Mouse (Mus musculus) kidney, embryonic 16.5 days (tissue): ENCODE measurements around the gene Pygo2. TPM values are rescaled to one million over a fixed set of nuclear protein-coding genes. Genes with fewer than 3 reads are reported as not detected.

Experiments
- ATAC-seq: fragments of 200-750 bp; cut with Nextera tagmentation; 2 replicates; pipeline ENCODE4 v1.8.0; 2017; ENCODE audit warnings: moderate TSS enrichment; ENCODE audit not compliant: low FRiP score, low TSS enrichment
- H3K27ac ChIP-seq: fragments of 300-500 bp; sonication (generic); 2 replicates; pipeline ENCODE4 v1.5.1; 2014; ENCODE audit warnings: low read length
- H3K27me3 ChIP-seq: fragments of 300-500 bp; sonication (generic); 2 replicates; pipeline ENCODE4 v1.6.1; 2014; ENCODE audit warnings: low read length, control low read depth, mixed read lengths; ENCODE audit not compliant: insufficient read depth
- H3K36me3 ChIP-seq: fragments of 300-500 bp; sonication (generic); 2 replicates; pipeline ENCODE4 v1.6.1; 2014; ENCODE audit warnings: low read length, control low read depth, mixed read lengths; ENCODE audit not compliant: insufficient read depth
- H3K4me1 ChIP-seq: fragments of 300-500 bp; sonication (generic); 2 replicates; pipeline ENCODE4 v1.6.1; 2014; ENCODE audit warnings: low read length, control low read depth, mixed read lengths; ENCODE audit not compliant: insufficient read depth
- H3K4me2 ChIP-seq: fragments of 300-500 bp; sonication (generic); replicated peaks from 2 replicates; pipeline ENCODE4 v1.6.1; 2014; ENCODE audit warnings: low read depth, low read length
- H3K4me3 ChIP-seq: fragments of 300-500 bp; sonication (generic); 2 replicates; pipeline ENCODE4 v1.5.1; 2014; ENCODE audit warnings: mild to moderate bottlenecking, low read length
- H3K9ac ChIP-seq: fragments of 300-500 bp; sonication (generic); replicated peaks from 2 replicates; pipeline ENCODE4 v1.6.1; 2014; ENCODE audit warnings: low read length
- H3K9me3 ChIP-seq: fragments of 300-500 bp; sonication (generic); 2 replicates; pipeline ENCODE4 v1.6.1; 2016; ENCODE audit warnings: low read length, control low read depth
- WGBS: fragments of 180-500 bp; shearing (Covaris S2); extraction: QIAGEN DNeasy Blood & Tissue Kit; methylation state at CpG from one replicate; pipeline ENCODE4 v1.1.7; 2014; 5-methylcytosine and 5-hydroxymethylcytosine counted together
- polyA plus RNA-seq: library from polyadenylated mRNA; unstranded; fragments of >200 nt; fragmentation: Nextera tagmentation; extraction: Ambion mirVana; gene quantifications from 2 replicates; pipeline ENCODE4 v1.2.1, GENCODE M21; 2015

Gene Pygo2
- polyA plus RNA-seq, 1 experiment from 2014 or later = 38.9 TPM

GRCm38 (mm10) chr3:89419571-89419970 is 10.4 kb upstream of the Pygo2 start:
- 1% methylated on average over 9 of the region's 9 CpGs for WGBS
- Histone ChIP-seq H3K27me3 (no peaks in the 10 kb centered on the region), H3K4me1 (peaks cover 49% of the 10 kb centered on the region), H3K9ac (peak overlapping the region; percentile 91), H3K4me2 (peak overlapping the region; percentile 88), H3K4me3 (peak overlapping the region; percentile 62), H3K27ac (peak overlapping the region; percentile 100), H3K9me3 (no peaks in the 10 kb centered on the region), H3K36me3 (peaks cover 20% of the 10 kb centered on the region)
- ATAC-seq = no peak

DNA sequence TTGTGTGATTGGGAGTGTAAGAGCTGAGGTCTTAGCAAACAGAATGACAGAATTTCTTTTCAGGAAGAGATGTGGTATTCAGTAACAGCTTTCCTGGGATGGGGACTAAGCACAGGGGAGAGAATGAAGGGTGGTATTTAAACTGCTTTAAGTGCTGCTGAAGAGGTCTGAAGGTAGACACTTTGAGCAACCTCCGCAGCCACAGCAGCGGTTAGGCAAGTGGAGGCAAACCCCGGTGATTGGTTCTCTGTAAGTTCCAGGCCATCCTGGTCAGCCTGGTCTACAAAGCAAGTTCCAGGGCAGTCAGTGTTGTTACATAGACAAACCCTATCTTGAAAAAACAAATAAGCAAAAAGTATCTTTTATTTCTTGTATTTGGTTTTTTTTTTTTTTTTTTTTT is 10.0 kb upstream of the Pygo2 start:
- no peak for ATAC-seq
- Histone ChIP-seq H3K9ac (peak overlapping the region; percentile 91), H3K4me2 (peak overlapping the region; percentile 88), H3K27me3 (no peaks in the 10 kb centered on the region), H3K4me3 (peak overlapping the region; percentile 62), H3K4me1 (peaks cover 53% of the 10 kb centered on the region), H3K36me3 (peaks cover 19% of the 10 kb centered on the region), H3K27ac (peak overlapping the region; percentile 100), H3K9me3 (no peaks in the 10 kb centered on the region)
- WGBS = 8% methylated on average over 3 of the region's 3 CpGs

DNA sequence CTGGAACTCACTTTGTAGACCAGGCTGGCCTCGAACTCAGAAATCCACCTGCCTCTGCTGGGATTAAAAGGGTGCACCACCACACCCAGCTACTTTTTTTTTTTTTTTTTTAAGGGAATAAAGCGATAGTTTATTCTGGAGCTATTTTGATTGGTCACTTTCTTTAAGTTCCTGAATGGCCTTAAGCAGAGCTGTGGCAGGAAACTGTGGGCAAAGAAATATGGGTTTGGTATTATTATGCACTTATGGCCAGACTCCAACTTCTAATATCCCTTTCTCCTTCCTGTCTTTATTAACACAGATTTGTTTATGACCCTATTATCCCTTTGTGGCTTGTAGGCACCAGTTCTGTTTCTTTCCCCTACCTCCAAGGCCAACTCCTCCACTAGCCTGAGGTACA is 9.6 kb upstream of the Pygo2 start:
- Histone ChIP-seq H3K27ac (peak overlapping the region; percentile 100), H3K27me3 (no peaks in the 10 kb centered on the region), H3K4me1 (peaks cover 56% of the 10 kb centered on the region), H3K9me3 (no peaks in the 10 kb centered on the region), H3K9ac (peak overlapping the region; percentile 56; the same call in 1 of the 2 replicates), H3K36me3 (peaks cover 17% of the 10 kb centered on the region), H3K4me3 (peak overlapping the region; percentile 65), H3K4me2 (peak overlapping the region; percentile 88)
- ATAC-seq = no peak
- 47% methylated on average over 2 of the region's 2 CpGs for WGBS

- ATAC-seq = peak; percentile 80
- Histone ChIP-seq H3K9ac (peak overlapping the region; percentile 77), H3K9me3 (no peaks in the 10 kb centered on the region), H3K4me1 (peaks cover 56% of the 10 kb centered on the region), H3K27ac (peak overlapping the region; percentile 100), H3K27me3 (no peaks in the 10 kb centered on the region), H3K4me3 (peak overlapping the region; percentile 65), H3K36me3 (peaks cover 15% of the 10 kb centered on the region), H3K4me2 (peak overlapping the region; percentile 88)
- 2% methylated on average over 11 of the region's 11 CpGs for WGBS
These were observed 8.8 kb upstream of the Pygo2 start for GRCm38 (mm10) chr3:89421002-89421774.

GRCm38 (mm10) chr3:89421810-89422473 is 8.1 kb upstream of the Pygo2 start:
- WGBS = 9% methylated on average over 22 of the region's 22 CpGs
- H3K9ac ChIP-seq = peak overlapping the region; percentile 77
- H3K27me3 ChIP-seq = no peaks in the 10 kb centered on the region
- peak overlapping the region; percentile 100 for H3K27ac ChIP-seq
- H3K4me3 ChIP-seq = peak overlapping the region; percentile 65
- H3K36me3 ChIP-seq = peaks cover 20% of the 10 kb centered on the region
- peaks cover 50% of the 10 kb centered on the region for H3K4me1 ChIP-seq
- ATAC-seq = no peak
- peak overlapping the region; percentile 88 for H3K4me2 ChIP-seq
- no peaks in the 10 kb centered on the region for H3K9me3 ChIP-seq

GRCm38 (mm10) chr3:89422556-89423205 is 7.3 kb upstream of the Pygo2 start:
- WGBS = 68% methylated on average over 6 of the region's 6 CpGs
- Histone ChIP-seq H3K27ac (no peak overlapping the region), H3K9ac (peak overlapping the region; percentile 77), H3K4me3 (peak overlapping the region; percentile 65), H3K36me3 (peaks cover 27% of the 10 kb centered on the region), H3K4me1 (peaks cover 46% of the 10 kb centered on the region), H3K27me3 (no peaks in the 10 kb centered on the region), H3K9me3 (no peaks in the 10 kb centered on the region), H3K4me2 (peak overlapping the region; percentile 88)
- no peak for ATAC-seq

GRCm38 (mm10) chr3:89424416-89425140 is 5.4 kb upstream of the Pygo2 start:
- H3K4me1 ChIP-seq = peaks cover 46% of the 10 kb centered on the region
- H3K9me3 ChIP-seq = no peaks in the 10 kb centered on the region
- no peak for ATAC-seq
- H3K27ac ChIP-seq = no peak overlapping the region
- H3K9ac ChIP-seq = no peak overlapping the region
- no peak overlapping the region for H3K4me2 ChIP-seq
- no peaks in the 10 kb centered on the region for H3K27me3 ChIP-seq
- peaks cover 31% of the 10 kb centered on the region for H3K36me3 ChIP-seq
- 54% methylated on average over 5 of the region's 5 CpGs for WGBS
- no peak overlapping the region for H3K4me3 ChIP-seq

DNA sequence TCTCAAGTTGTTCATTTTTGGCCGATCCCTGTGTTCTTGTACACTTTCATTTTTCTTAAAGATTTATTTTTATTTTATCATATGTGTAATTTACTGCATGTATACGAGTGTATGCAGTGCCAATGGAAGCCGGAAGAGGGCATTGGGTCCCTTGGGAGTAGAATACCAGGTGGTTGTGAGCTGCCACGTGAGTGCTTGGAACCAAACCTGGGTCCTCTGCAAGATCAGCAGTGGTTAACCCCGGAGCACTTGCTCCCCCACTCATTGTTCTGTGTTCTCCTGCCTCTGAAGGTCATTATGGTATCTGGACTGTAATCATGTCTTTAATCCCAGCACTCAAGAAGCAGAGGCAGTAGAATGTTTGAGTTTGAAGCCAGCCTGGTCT is 4.9 kb upstream of the Pygo2 start:
- Histone ChIP-seq H3K9me3 (no peaks in the 10 kb centered on the region), H3K36me3 (peaks cover 31% of the 10 kb centered on the region), H3K9ac (no peak overlapping the region), H3K4me2 (no peak overlapping the region), H3K27ac (no peak overlapping the region), H3K4me3 (no peak overlapping the region), H3K27me3 (no peaks in the 10 kb centered on the region), H3K4me1 (peaks cover 40% of the 10 kb centered on the region)
- 65% methylated on average over 5 of the region's 5 CpGs for WGBS
- ATAC-seq = no peak

DNA sequence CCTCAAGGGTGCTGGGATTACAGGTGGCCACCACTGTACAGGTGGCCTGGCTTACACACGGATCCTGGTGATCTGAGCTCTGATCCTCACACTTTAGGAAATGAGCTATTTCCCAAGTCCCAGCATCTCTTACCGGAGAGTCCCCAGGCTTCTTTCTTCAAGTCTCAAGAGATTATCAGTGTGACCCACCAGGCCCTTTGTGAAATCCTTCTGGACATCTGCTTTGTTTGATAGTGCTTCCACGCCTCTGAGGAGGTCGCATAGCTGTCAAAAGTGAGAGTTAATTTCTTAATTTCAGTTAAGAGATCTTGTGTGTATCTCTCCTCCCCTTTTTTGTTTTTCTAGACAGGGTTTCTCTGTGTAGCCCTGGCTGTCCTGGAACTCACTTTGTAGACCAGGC is 4.1 kb upstream of the Pygo2 start:
- no peak overlapping the region for H3K9ac ChIP-seq

More for the DNA sequence above, 4.1 kb upstream of the Pygo2 start:
- Histone ChIP-seq H3K9me3 (no peaks in the 10 kb centered on the region), H3K27ac (no peak overlapping the region), H3K36me3 (peaks cover 31% of the 10 kb centered on the region), H3K4me3 (no peak overlapping the region), H3K27me3 (no peaks in the 10 kb centered on the region), H3K4me1 (peaks cover 35% of the 10 kb centered on the region), H3K4me2 (no peak overlapping the region)
- WGBS = 93% methylated on average over 4 of the region's 4 CpGs
- ATAC-seq = no peak
